Mouse (Mus musculus): ENCODE measurements around the gene Cdh9.

The Cdh9 gene

DNA sequence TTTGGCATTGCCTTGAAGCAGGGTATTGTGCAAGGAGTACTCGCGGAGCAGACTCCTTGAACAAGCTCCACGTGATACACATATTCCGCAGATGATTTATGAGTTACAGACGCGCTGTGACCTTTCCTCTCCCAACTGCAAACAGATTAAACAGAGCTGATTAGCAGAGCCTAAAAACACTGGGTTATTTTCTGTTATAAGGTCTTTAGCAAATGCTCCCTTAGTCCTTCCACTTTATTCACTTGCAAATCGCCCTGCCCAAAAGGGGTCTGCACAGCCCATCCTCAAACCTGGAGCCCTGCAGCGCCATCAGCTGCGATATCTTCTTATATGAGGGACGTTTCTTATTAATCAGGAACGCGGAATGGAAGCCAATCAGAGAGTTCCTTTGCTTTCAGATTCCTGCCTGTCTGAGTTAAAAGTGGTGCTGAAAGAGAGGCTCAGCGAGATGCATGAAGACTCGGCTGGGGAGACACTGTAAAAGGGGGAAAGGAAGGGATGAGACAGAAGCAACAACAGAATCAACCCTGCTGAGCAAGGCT is at the start of gene Cdh9:
Gene Cdh9, plus strand, starts transcription at position 287 of the 542 bp plus-strand sequence.
- DNase-seq (ENCODE audit: extremely low read depth, low read depth) = no peak

DNA sequence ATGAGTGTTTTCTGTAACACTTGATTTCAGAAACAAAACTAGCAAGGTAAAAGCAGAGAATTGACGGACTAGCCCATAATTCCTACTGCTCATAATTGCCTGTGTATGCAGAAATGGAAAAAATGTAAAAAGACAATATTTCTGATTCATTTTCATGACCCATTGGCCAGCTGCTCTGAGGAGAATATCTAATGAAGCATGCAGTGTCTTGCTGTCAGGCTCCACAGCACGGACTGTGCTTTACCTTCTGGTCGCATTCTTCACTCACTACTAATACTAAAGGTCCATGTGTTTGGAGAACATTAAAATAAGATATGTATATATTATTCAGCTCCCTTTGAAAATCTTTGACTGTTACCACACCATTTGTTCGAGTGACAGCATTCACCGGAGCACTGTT is 49.5 kb upstream of the Cdh9 start:
- DNase-seq (ENCODE audit: extremely low read depth, low read depth) = no peak

DNA sequence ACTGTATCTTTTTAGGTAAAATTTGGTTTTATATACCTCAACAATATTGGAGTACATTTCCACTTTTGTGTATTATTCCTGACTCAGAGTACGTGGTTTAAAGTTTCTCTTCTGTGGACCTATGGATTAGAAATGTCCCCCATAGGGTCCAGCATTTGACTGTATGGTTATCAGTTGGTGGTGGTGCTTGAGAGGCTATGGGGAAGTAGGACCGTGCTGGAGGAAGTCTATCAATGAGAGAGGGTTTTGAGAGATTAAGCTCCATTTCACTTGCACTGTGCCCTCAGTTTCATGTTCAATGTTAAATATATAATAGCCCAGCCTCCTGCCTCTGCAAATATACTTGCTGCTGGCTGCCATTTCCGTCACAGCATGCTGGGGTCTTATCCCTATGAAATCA is 28.7 kb upstream of the Cdh9 start:
- peak; percentile 42 for DNase-seq (ENCODE audit: extremely low read depth, low read depth)

DNA sequence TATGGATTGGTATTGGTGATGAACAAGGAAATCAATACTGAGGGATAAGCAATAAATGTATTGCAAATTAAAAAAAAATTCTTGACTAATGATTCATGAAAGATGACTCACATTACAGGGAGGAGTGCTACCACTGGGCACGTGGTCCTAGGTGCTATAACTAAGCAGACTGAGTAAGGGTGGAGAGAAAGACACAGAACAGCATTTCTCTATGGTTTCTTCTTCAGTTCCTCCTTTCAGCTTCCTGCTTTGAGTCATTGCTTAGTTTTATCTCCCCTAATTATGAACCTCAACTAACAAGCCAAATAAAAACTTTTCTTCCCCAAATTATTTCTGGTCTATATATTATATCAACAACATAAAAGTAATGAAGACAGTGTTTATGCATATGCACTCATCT is 26.2 kb upstream of the Cdh9 start:
- peak; percentile 46 for DNase-seq (ENCODE audit: extremely low read depth, low read depth)

DNA sequence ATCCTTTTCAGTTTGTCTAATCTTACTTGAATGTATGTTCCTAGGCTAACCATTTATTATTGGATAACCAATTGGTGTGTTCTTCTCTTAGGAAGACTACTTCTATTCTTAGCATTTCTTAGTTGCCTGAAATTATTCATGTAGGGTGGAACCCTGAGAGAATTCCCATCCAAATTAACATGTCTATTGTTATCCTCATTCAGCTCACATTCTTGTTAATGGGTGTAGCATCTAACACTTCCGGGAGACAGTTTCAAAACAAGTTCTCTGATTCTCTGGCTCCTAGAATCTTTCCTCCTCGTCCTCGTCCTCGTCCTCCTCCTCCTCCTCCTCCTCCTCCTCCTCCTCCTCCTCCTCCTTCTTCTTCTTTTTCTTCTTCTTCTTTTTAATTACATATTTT is 10.5 kb downstream of the Cdh9 start:
- DNase-seq (ENCODE audit: extremely low read depth, low read depth) = no peak

DNA sequence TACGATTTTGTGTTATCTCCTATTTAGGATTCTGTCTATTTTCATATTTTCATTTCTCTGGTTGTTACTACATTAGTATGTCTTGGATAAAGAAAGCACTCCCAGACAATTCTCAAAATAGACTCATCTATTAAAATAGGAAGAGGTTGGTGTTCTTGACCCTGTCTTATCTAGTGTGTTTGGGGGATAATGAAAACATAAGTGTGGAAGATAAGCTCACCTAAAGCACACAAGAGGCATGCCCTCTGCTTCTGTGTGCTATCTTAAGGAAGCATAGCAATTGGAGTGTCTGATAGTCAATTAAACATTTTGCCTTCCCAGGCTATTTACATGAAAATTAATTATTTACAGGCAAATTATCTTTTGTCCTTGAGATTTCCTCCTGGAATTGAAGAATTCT is 18.1 kb downstream of the Cdh9 start:
- DNase-seq (ENCODE audit: extremely low read depth, low read depth) = no peak

DNA sequence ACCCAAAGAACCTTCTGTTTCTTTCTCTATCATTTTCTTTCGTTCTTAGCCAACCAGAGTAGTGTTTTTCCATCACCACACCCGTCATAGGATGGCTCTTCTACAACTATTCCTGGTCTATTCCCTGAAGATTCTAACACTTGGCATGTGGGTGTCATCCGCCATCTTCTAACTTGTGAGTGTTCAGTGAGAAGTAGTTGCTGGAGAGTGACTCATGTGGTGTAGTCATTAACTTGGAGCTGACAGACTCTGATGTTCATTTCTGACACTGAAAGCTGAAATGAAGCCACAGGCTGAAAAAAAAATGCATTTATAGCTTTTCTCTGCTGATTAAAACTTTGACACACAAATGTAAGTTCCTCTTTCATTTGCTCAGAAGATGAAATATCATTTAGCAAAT is 34.7 kb downstream of the Cdh9 start:
- no peak for DNase-seq (ENCODE audit: extremely low read depth, low read depth)

DNA sequence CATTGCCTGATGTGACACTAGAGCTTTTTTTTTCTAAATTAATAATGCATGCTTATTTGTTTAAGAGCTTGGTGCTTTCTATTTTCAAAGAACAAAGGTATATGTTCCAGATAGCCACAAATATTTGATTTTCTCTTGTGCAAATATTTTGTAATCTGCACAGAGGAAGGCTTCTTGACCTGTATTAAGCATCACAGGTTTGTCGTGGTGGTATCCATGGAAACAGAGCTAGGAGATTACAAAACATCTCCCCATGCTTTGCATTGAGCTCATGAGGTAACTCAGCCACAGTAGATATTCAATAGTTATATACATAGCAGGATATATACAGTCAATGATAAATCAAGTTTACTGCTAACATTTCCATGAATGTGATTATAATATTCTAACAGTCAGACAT is 56.0 kb downstream of the Cdh9 start:
- no peak for DNase-seq (ENCODE audit: extremely low read depth, low read depth)

DNA sequence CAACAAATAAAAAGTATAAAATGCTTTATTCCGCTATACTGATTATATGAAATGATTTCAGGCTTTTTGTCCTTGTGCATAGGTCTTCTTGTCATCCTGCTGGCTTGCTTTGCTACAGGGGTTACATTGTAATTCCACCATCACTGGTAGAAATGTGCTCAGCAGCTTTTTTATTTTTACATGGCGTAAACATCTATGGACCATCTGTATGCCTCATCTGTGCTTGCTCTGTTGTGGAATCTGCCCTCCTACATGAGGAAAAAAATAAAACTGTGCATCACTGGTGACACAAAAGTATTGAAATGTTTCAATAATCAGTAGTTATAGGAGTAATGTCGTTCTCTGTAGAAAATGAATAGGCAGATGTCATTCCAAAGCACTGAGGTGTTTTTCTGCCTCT is 64.3 kb downstream of the Cdh9 start:
- DNase-seq (ENCODE audit: extremely low read depth, low read depth) = no peak

DNA sequence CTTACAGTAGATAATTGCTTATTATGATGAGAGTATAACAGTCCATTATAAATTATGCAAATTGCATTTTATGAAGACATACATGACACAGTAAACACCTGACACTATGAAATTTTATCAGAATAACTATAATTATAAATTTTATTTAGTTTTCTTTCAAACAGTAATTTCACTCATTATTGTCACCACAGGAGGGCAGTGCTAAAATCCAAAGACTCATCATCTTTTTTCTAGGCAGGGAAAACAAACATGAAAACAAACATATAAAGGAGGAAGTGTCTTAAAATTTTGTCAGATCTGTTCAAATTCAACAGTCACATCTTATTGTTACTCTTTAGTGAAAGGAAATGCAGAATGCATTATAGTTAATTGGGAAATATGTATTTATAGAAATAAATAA is 72.7 kb downstream of the Cdh9 start:
- no peak for DNase-seq (ENCODE audit: extremely low read depth, low read depth)

DNA sequence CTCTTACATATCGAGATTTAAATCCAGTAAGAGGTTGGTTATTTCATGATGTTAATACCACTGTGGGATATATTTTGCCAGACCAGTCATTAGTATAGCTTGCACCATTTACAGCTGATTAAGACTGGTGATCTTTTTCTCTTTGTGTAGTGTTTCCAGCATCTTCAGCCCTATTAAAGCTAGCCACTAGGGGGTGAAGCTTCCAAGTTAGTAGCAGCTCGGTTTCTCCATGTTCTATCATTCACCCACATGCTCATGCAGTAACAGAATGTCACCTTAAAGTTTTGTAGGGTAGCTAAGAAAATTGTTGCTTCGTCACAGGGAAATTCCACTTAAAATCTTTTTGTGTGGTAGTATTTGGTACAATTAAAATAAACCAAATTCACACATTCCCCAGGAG is 82.2 kb downstream of the Cdh9 start:
- no peak for DNase-seq (ENCODE audit: extremely low read depth, low read depth)

DNA sequence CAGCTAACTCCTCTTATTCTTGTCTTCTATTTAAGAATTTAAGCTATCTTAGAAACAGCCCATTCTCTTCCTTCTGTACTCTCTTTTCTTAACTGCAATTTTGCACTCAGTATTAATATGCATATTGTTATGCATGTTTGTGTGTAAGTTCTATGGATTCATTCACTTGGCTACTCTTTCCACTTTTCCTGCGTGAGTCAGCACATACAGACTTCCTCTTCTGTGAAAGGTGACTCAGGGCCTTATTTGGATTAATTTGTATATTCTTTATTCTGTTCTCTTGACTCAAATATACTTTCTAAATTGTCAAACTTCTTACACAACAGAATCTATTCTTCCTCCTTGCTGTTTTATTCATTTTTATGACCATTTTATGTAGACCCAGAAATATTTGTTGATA is 85.5 kb downstream of the Cdh9 start:
- DNase-seq (ENCODE audit: extremely low read depth, low read depth) = peak; percentile 42

DNA sequence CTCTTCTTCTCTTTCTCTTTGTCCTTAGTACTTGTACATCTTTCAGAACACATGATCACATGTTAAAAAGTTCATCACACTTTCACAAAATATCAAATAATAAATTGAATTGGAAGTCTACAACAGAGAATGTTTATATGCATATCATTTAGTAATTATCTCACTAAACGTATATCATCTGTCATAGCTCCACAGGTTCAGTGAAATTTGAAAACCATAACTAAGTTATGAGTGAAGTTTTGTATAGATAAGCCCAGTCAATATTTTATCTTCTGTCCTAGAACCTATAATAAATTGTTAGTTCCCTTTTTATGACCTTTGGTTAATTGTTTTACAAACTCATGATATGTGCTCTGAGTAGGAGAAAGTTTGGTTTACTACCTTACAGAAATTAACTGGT is 106.2 kb downstream of the Cdh9 start:
- DNase-seq (ENCODE audit: extremely low read depth, low read depth) = no peak

DNA sequence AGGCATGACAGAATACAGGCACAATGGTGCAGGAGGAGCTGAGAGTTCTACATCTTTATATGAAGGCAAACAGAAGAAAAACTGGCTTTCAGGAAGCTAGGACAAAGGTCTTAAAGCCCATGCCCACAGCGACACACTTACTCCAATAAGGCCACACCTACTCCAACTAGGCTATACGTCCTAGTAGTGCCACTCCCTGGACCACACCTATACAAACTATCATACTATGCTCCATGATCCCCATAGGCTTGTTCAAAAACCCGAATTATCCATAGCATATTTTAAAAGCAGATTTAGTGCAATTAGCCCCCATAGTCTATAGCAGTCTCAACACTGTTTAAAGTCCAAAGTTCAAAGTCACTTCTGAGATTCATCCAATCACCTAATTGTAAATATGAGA is 154.0 kb downstream of the Cdh9 start:
- no peak for DNase-seq (ENCODE audit: extremely low read depth, low read depth)

DNA sequence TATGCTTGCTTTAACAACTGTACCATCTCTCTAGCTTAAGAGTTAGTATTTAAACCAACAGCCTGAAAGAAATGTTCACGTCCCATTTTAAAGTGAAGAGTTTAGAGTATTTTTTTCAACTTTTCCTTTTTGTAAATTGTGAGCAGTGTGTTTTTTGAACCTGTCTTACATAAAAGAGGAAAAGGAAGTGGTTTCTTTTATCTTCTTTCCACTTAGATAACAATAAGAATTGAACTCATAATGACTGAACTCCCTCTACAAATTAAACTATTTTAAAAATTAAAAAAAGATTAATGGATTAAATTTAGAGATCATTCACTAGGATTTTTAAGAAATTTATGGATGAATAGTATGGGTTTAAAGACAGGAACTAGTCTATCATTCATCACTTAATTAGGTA is 168.1 kb downstream of the Cdh9 start:
- DNase-seq (ENCODE audit: extremely low read depth, low read depth) = no peak

Measured in MEL-GATA-1-ER (cell line).